Mouse (Mus musculus): ENCODE measurements around the gene Gm7951. TPM values are rescaled to one million over a fixed set of nuclear protein-coding genes. Genes with fewer than 3 reads are reported as not detected.
"Not testable (repeated sequence)": the region's sequence is repeated elsewhere in the genome, so short reads cannot be mapped to it uniquely, and the experiment has no call there.

Gene Gm7951
- polyA plus RNA-seq (2014; fragmentation: Nextera tagmentation; extraction: Ambion mirVana) = not detected in 2 replicates

DNA sequence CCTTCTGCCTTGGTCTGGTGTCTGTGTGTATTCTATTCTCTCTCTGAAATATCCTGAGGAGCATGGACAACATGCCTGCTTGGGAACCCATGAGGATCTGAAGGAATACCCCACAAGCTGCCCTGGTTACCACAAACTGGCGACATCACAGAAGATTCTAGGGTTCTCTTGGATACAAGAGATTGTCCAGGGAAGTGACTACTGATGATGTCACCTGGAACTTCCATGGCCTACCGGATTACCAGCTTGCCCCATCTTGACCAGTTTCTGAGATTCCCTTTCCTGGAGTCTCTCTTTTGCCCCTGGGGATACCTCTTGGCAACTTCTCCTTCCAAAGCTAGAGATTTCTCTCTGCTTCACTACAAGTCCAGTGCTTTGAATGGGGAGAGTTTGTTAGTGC, at the start of gene Gm7951:
Gm7951 (minus strand) TSS at position 101 of the 400 bp plus-strand sequence.
- not testable (repeated sequence) for H3K4me3 ChIP-seq (ENCODE audit: low read depth, low read length); H3K4me1 ChIP-seq (replicated peaks; ENCODE audit: control insufficient read depth, insufficient read depth, low read length); H3K27ac ChIP-seq (ENCODE audit: low read depth); H3K9me3 ChIP-seq (ENCODE audit: control insufficient read depth, low read length); H3K36me3 ChIP-seq (ENCODE audit: control insufficient read depth, insufficient read depth, low read length); H3K4me2 ChIP-seq (ENCODE audit: low read length); DNase-seq (ENCODE audit: low spot score); H3K9ac ChIP-seq (ENCODE audit: low read length); ATAC-seq (replicated peaks; ENCODE audit: low FRiP score, low TSS enrichment, low read depth); H3K27me3 ChIP-seq (replicated peaks; ENCODE audit: control insufficient read depth, insufficient read depth, low read length)
- no CpG with 5 or more reads among the region's 2 CpGs for WGBS

DNA sequence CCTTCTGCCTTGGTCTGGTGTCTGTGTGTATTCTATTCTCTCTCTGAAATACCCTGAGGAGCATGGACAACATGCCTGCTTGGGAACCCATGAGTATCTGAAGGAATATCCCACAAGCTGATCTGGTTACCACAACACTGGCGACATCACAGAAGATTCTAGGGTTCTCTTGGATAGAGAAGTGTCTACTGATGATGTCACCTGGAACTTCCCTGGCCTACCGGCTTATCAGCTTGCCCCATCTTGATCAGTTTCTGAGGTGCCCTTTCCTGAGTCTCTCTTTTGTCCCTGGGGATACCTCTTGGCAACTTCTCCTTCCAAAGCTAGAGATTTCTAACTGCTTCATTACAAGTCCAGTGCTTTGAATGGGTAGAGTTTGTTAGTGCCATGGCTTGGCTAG, 45.4 kb upstream of the Gm7951 start, which contains the start of gene Gm17027:
Gm17027 (minus strand) TSS at position 101 of the 400 bp plus-strand sequence.
- WGBS = 93% methylated on average over 1 of the region's 2 CpGs

DNA sequence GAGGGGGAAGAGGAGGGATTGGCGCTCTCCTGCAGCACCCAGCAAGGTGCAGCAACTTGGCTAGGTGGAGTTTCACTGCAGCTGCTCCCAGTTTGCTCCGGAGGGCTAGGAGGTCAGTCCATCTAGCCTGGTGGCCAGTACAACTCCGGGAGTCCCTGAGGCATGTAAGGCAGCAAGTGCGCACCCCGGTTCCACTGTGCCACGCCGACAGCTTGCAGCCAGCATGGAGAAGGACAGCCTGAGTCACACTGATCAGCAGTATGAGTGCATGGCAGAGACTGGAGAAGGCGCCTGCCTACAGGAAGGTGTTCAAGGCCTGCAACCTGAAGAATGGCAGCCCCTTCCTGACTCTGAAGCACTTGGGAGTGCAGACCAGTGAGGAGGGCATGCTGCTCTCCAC, 17.4 kb upstream of the Gm7951 start:
- H3K9me3 ChIP-seq (ENCODE audit: control insufficient read depth, low read length); H3K9ac ChIP-seq (ENCODE audit: low read length); H3K36me3 ChIP-seq (ENCODE audit: control insufficient read depth, insufficient read depth, low read length); DNase-seq (ENCODE audit: low spot score); H3K4me2 ChIP-seq (ENCODE audit: low read length); H3K27me3 ChIP-seq (replicated peaks; ENCODE audit: control insufficient read depth, insufficient read depth, low read length); ATAC-seq (replicated peaks; ENCODE audit: low FRiP score, low TSS enrichment, low read depth); H3K4me1 ChIP-seq (replicated peaks; ENCODE audit: control insufficient read depth, insufficient read depth, low read length); H3K27ac ChIP-seq (ENCODE audit: low read depth); H3K4me3 ChIP-seq (ENCODE audit: low read depth, low read length): not testable (repeated sequence)
- 80% methylated on average over 5 of the region's 8 CpGs for WGBS

More for the DNA sequence above, 45.4 kb upstream of the Gm7951 start, which contains the start of gene Gm17027:
- not testable (repeated sequence) for H3K36me3 ChIP-seq (ENCODE audit: control insufficient read depth, insufficient read depth, low read length); H3K9me3 ChIP-seq (ENCODE audit: control insufficient read depth, low read length); H3K9ac ChIP-seq (ENCODE audit: low read length); H3K27me3 ChIP-seq (replicated peaks; ENCODE audit: control insufficient read depth, insufficient read depth, low read length); H3K27ac ChIP-seq (ENCODE audit: low read depth); H3K4me2 ChIP-seq (ENCODE audit: low read length); DNase-seq (ENCODE audit: low spot score); H3K4me3 ChIP-seq (ENCODE audit: low read depth, low read length); ATAC-seq (replicated peaks; ENCODE audit: low FRiP score, low TSS enrichment, low read depth); H3K4me1 ChIP-seq (replicated peaks; ENCODE audit: control insufficient read depth, insufficient read depth, low read length)

DNA sequence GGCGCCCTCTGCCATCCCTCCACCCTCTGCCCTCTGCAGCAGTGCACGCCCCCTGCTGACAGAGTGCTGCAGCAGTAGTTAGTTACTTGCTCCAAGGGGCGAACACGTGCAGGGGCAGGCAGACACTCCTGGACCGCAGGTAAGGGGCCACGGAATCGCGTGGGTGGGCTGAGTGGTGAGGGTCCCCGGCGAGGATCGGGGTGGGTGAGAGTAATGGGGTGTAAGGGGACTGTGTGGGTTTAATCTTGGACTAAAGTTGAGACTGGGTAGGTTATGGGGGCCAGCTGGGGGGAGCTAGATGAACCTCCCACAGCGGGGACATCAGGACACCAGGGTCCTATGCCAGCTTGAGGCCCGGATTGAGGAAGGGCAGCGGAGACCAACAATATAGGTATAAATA, 16.6 kb upstream of the Gm7951 start:
- H3K4me2 ChIP-seq (ENCODE audit: low read length); H3K4me1 ChIP-seq (replicated peaks; ENCODE audit: control insufficient read depth, insufficient read depth, low read length); H3K27me3 ChIP-seq (replicated peaks; ENCODE audit: control insufficient read depth, insufficient read depth, low read length); H3K36me3 ChIP-seq (ENCODE audit: control insufficient read depth, insufficient read depth, low read length); H3K9ac ChIP-seq (ENCODE audit: low read length); H3K27ac ChIP-seq (ENCODE audit: low read depth); ATAC-seq (replicated peaks; ENCODE audit: low FRiP score, low TSS enrichment, low read depth); DNase-seq (ENCODE audit: low spot score); H3K9me3 ChIP-seq (ENCODE audit: control insufficient read depth, low read length); H3K4me3 ChIP-seq (ENCODE audit: low read depth, low read length): not testable (repeated sequence)
- WGBS = 51% methylated on average over 9 of the region's 14 CpGs

Other genes starting within 250 kb of the Gm7951 start
- not detected in 2 replicates for gene Gm7980, start 210.1 kb downstream of the Gm7951 start, polyA plus RNA-seq (2014; fragmentation: Nextera tagmentation; extraction: Ambion mirVana)
- not detected in 2 replicates for gene 1700049E17Rik1, start 192.4 kb downstream of the Gm7951 start, polyA plus RNA-seq (2014; fragmentation: Nextera tagmentation; extraction: Ambion mirVana)
- not detected in 2 replicates for gene 1700024B05Rik, start 173.4 kb downstream of the Gm7951 start, polyA plus RNA-seq (2014; fragmentation: Nextera tagmentation; extraction: Ambion mirVana)
- gene Gm6401, start 149.4 kb downstream of the Gm7951 start, polyA plus RNA-seq (2014; fragmentation: Nextera tagmentation; extraction: Ambion mirVana) = not detected in 2 replicates
- not detected in 2 replicates for gene Gm3543, start 134.0 kb downstream of the Gm7951 start, polyA plus RNA-seq (2014; fragmentation: Nextera tagmentation; extraction: Ambion mirVana)
- gene Gm17027, start 45.3 kb upstream of the Gm7951 start, polyA plus RNA-seq (2014; fragmentation: Nextera tagmentation; extraction: Ambion mirVana) = not detected in 2 replicates
- gene Gm3573, start 73.4 kb upstream of the Gm7951 start, polyA plus RNA-seq (2014; fragmentation: Nextera tagmentation; extraction: Ambion mirVana) = not detected in 2 replicates
- gene Gm17026, start 142.7 kb upstream of the Gm7951 start, polyA plus RNA-seq (2014; fragmentation: Nextera tagmentation; extraction: Ambion mirVana) = not detected in 2 replicates
- gene Gm9611, start 180.0 kb upstream of the Gm7951 start, polyA plus RNA-seq (2014; fragmentation: Nextera tagmentation; extraction: Ambion mirVana) = not detected in 2 replicates
- gene Gm7995, start 192.8 kb upstream of the Gm7951 start, polyA plus RNA-seq (2014; fragmentation: Nextera tagmentation; extraction: Ambion mirVana) = not detected in 2 replicates

Data from intestine, embryonic 14.5 days (tissue).